Mouse (Mus musculus) kidney, postnatal 4 days (tissue): ENCODE measurements around the gene Cfd.
A peak's percentile ranks its signal among the peaks of the same experiment; 100 is the strongest.

ENCODE experiments used
- DNase-seq, 2 experiments: peaks; one replicate each; pipeline ENCODE4 v3.0.0; 2021; ENCODE audit warnings: mixed read lengths in 2 of 2

Cfd gene

GRCm38 (mm10) chr10:79934272-79934721 lies 43.6 kb downstream of the Cfd start:
- DNase-seq: peak; percentile 80 to 88

GRCm38 (mm10) chr10:79934794-79935569 lies 44.3 kb downstream of the Cfd start:
- peak; percentile 17 to 39 for DNase-seq

GRCm38 (mm10) chr10:79936284-79936910 lies 45.7 kb downstream of the Cfd start:
- peak; percentile 49 to 68 for DNase-seq

- DNase-seq: peak; percentile 69 to 81
Measured at GRCm38 (mm10) chr10:79936911-79937441, 46.3 kb downstream of the Cfd start.

DNA sequence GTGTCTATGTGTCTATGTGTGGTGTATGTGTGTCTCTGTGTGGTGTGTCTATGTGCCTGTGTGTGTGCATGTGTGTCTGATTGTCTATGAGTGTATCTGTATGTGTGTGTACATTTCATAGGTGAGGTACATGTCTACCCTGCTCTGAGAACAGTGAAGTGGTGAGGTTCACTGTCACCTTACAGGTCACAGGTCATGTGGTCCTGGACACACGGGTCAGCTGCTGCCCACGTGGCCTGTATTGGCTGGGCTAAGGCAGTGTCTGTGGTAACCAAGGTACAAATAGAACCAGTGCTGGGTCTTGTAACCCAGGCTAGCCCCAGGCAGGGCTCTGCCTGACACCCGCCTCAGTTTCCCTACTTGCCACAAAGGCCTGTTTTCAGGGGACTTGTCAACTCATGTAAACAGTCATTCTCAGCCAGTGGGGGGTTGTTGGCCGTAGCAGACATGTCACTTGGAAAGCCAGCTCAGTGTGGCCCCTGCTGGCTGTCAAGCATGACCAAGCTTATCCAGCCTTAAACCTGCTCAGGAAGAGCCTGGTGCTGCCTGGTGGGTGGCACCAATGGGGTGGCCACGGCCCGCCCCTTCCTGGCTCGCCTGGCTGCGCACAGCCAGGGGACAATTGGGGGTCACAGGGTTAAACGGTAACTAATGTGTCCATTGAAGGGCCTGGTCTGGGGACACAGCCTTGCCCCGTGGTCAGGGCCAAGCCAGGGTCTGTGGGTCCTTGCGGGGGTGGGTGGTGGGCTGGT lies 47.3 kb downstream of the Cfd start:
- peak; percentile 62 to 77 for DNase-seq

GRCm38 (mm10) chr10:79940749-79941148 lies 50.1 kb downstream of the Cfd start:
- DNase-seq: peak in 1 of 2 experiments; percentile 43
